Mouse (Mus musculus): ENCODE measurements around the gene Papolb.
A peak's percentile ranks its signal among the peaks of the same experiment; 100 is the strongest.

The Papolb gene

GRCm38 (mm10) chr5:142518973-142519372 lies 10.9 kb downstream of the Papolb start:
- no peak for DNase-seq (ENCODE audit: low read depth)

GRCm38 (mm10) chr5:142512112-142512511 lies 17.8 kb downstream of the Papolb start:
- no peak for DNase-seq (ENCODE audit: low read depth)

GRCm38 (mm10) chr5:142510061-142510414 lies 19.8 kb downstream of the Papolb start:
- no peak for DNase-seq (ENCODE audit: low read depth)

DNA sequence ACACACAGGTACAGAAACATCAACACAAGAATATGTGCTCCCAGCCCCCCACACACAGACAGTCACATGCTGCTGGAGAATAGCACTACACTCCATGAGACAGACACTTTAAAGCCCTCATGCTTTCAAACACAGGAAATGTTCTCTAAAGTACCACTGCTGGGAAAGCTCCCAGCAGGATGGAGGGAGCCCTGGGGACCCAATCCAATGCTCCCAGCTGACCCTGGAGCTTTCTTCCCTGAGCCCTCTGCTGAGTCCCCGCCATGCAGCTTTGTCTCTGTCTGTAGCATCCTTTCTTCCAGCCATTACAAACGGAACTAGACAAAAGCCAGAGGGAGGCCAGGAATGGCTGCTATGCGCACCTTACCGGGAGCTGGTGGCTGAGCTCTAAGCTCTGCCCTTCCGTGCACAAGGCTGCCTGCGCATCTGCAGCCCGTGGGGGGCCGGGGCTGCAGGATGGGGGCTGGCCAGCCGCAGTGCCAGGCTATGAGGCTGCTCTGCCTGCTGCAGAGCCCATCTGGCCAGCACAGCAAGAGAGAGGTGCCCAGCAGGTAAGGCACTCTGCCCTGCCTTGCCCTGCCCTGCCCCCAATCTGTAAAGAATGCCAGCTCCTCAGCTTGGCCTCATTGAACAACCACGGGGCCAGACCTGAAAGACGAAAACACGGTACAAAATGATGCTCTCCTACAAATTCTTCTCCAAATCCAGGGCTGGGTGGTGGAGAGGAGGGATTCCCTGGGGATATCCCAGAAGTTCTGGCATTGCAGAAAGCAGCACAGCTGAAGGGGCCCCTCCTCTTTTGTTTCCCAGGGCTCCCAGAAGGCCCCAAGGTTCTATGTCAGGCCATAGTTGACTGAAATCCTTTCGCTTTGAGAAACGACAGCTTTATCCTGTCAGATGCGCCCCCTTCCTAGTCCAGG lies 20.5 kb downstream of the Papolb start:
- DNase-seq (ENCODE audit: low read depth), result no peak

DNA sequence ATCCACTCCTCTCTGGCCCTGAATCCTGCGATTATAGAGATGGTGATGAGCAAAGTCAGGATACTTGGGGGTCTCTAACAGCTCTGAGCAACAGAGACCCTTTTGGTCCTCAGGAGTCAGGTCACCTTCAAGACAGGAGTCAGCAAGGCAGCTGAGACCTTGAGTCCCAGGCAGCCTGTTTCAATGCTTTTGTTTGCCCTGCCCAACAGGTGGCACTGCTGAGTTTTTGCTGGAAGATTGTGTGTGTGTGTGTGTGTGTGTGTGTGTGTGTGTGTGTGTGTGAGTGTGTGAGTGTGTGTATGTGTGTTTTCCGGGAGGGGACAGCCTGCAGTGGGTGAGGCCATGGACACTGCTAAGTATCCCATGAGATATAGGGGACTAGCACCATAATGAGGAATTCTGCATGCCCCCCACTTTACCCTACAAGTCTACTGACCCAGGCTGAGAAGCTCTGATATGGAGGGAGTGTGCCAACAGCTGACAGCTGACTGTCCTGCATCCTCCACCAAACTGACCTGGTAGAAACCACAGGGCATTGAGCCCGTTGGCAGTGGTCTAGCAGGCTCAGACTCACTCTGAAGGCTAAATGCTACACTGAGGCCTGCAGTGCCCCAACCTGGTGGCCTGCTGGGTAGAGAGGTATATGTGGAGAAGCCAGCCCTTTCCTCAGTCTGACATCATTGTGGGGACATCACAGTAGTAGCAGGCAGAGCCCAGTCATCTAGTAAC lies 24.0 kb downstream of the Papolb start:
- DNase-seq (ENCODE audit: low read depth), result no peak

GRCm38 (mm10) chr5:142504175-142504574 lies 25.7 kb downstream of the Papolb start:
- DNase-seq (ENCODE audit: low read depth), result no peak

DNA sequence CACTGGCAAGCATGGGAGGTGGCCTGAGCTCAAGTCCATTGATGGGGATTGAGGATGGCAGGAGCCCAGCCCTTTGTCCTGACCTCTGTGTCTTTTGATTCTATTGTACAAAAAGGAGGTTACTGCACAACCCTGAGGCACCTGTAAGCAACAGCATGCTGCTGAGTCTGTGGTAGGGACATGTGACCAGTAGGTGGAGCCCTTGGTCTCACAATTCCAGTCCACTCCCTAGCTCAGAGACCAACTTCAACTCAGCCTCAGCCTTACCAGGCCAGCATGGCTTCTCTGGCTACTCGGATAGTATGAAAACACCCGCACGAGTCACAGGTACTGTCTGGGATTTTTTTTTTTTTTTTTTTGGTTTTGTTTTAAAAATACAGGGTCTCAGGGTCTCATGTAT lies 27.5 kb downstream of the Papolb start:
- DNase-seq (ENCODE audit: low read depth), result peak; percentile 41

GRCm38 (mm10) chr5:142500918-142501317 lies 29.0 kb downstream of the Papolb start:
- no peak for DNase-seq (ENCODE audit: low read depth)

DNA sequence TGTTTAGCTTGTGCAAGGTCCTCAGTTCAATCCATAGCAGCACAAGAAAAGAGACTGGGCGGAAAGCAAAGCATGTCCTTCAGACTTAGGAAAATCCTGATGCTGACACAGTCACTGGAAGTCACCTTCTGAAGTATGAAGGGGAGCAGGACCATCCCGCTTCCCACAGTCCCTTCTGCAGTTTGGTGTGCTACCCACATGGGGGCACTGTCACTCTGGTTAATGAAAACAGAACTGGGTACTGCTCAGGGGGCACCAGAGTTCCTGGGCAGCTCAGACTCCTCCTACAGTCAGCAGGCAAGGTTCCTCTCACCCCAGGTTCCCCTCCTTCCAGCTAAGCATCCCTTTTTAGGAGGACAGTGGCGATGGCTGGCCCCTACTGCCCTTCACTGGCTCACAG lies 30.9 kb downstream of the Papolb start:
- DNase-seq (ENCODE audit: low read depth), result no peak

DNA sequence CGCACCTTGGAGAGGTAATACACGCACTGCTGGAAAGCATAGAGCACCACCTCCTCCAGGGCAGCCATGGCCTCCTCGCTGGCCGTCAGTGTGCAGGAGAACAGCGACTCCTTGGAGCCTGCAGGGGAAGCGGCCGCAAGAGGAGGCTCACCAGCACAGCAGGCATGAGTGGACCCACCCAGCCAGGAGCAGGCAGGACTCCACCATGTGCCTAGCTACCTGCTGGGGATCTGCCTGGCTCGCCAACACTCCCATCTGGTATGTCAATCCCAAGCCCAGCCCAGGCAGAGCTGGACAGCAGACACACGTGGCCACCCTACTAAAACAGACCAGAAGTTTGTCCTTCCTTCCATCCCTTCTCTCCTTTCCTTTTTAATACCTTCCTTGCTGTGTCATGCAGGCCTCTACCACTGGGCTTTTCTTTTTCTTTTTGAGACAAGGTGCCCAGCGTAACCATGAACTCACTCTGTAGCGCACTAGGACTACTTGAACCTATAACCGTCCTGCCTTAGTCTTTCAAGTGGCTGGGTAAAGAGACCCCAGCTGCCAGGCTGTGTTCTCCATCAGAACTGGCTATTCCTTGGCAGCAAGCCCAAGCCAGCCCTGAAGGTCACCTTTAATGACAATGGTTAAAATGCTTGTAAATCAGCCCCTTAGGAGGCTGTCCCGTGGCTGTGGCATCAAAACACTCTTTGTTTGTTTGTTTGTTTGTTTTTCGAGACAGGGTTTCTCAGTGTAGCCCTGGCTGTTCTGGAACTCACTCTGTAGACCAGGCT lies 34.4 kb downstream of the Papolb start:
- DNase-seq (ENCODE audit: low read depth), result no peak

DNA sequence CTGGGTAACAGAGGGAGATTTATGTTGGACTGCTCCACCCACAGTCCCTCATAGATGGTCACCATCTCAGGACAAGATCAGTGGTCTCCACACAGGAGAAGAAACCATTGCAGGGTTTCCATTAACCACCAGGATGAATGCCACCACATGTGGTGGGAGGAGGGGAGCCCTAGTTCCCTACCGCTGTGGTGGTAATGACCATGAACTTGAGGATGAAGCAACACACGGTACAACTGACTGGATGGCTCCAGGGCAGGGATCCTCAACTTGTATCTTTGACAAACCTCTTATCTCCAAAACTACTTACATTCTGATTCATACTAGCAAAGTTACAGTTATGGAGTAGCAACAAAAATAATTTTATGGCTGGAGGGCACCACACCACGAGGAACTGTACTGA lies 36.6 kb downstream of the Papolb start:
- DNase-seq (ENCODE audit: low read depth), result no peak

GRCm38 (mm10) chr5:142489955-142490707 lies 39.7 kb downstream of the Papolb start:
- no peak for DNase-seq (ENCODE audit: low read depth)

DNA sequence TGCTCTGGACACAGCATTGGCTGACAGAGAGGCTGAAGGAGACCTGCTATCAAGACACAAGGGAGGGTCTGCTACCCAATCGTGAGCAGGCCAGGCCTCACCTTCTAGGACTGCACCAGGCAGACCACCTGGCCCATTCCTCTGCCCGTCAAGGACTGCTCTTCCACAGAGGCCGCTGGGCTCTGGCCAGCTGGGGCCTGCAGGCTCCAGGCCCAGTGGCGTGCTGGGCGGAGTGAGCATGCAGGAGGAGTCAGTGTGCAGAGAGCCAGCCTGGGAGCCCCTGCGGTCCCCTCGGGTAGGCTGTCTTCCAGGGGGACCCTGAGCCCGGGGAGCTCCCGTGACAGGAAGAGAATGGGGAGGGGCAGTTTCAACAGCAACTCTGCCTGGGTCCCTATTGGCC lies 43.2 kb downstream of the Papolb start:
- DNase-seq (ENCODE audit: low read depth), result no peak

DNA sequence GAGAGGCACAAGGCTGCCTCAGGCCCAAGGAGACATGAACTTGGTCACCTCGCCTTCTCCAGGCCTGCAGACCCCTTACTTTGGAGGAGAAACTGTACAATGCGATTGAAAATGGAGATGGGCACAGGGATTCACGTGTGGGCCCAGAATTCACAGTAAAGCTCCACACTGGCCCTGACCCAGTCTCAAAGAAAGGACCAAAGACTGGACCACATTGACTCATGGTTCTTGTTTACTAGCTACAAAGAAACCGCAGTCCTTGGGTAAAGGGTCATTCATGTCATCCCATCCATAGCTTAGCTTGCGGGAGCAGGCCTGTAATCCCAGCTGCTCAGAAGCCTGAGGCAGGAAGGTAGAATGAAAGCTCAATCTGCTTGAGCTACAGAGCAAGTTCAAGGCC lies 46.3 kb downstream of the Papolb start:
- DNase-seq (ENCODE audit: low read depth), result no peak

DNA sequence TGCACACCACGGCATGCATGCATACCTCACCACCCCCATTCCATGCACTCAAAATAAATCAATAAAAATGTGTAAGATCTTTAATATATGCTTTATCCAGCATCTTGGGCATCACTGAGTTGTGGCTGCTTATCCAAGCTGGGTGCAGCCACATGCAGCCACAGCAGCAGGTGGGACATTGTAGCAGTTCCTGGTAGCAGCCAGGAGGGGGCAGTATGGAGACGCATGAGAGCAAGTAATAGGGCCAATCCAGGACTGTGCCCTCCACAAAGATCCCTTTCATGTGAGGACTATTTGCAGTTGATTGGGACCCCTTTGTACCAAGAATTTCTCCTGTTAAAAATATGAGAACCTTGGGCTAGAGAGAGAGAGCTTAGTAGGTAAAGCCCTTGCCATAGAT lies 47.4 kb downstream of the Papolb start:
- DNase-seq (ENCODE audit: low read depth), result peak; percentile 58

- peak; percentile 56 for DNase-seq (ENCODE audit: low read depth)
These were observed 50.9 kb downstream of the Papolb start for GRCm38 (mm10) chr5:142478829-142479435.

- DNase-seq (ENCODE audit: low read depth), result no peak
These were observed 51.8 kb downstream of the Papolb start for GRCm38 (mm10) chr5:142477866-142478615.

DNA sequence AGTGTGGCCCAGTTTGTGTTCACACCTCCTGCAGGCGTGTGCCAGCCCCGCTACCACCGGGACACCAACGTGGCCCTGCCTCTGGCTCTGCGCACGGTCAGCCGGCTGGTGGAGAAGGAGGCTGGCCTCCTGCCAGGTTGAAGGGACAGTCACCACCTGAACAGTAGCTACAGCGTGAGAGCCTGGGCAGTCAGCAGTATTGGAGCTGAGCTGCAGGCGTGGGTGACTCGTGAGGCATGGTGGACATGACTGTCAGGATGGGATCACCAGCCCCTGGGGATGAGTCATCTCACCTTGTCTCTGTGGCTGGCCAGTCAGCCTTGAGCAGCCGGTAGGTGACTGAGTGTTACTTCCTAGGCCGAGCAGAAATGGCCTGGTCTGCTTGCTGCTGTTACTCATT lies 52.5 kb downstream of the Papolb start:
- DNase-seq (ENCODE audit: low read depth), result no peak
